Mouse (Mus musculus): Measurements from ENCODE around the gene Hhip. TPM values are rescaled to one million over a fixed set of nuclear protein-coding genes. Genes with fewer than 3 reads are reported as not detected.

The Hhip gene
- 53.1 and 58.3 TPM in 2 replicates for polyA plus RNA-seq (2014; fragmentation: Nextera tagmentation; extraction: Ambion mirVana)

- Histone ChIP-seq H3K4me3 (ENCODE audit: low read depth, low read length) (peak within 1 kb of the TSS; percentile 59), H3K27me3 (ENCODE audit: insufficient read depth, low read length) (no peaks in the 10 kb centered on the region), H3K4me1 (ENCODE audit: insufficient read depth) (peaks cover 9% of the 10 kb centered on the region; the same call in 1 of the 2 replicates), H3K9ac (peak within 1 kb of the TSS; percentile 68), H3K27ac (ENCODE audit: low read depth) (peak within 1 kb of the TSS; percentile 60), H3K4me2 (peak within 1 kb of the TSS; percentile 93), H3K36me3 (ENCODE audit: insufficient read depth) (no peaks in the 10 kb centered on the region), H3K9me3 (ENCODE audit: low read depth, low read length) (no peaks in the 10 kb centered on the region)
- DNase-seq: peak; percentile 85
- WGBS: under 1% methylated on average over 41 of the region's 56 CpGs
- peak; percentile 42 for TF ChIP-seq CTCF (IDR thresholded peaks at IDR 0.05; ENCODE audit: low read depth)
- ATAC-seq (ENCODE audit: insufficient read depth): peak; percentile 79
These were observed at the start of gene Hhip for GRCm38 (mm10) chr8:80057198-80058174. TSS of gene Hhip (minus strand) at chr8:80058006.

- WGBS: 87% methylated on average over 2 of the region's 2 CpGs
- no peak for ATAC-seq (ENCODE audit: insufficient read depth)
- no peak for TF ChIP-seq CTCF (IDR thresholded peaks at IDR 0.05; ENCODE audit: low read depth)
These were observed 29.2 kb upstream of the Hhip start for GRCm38 (mm10) chr8:80087021-80087420.

GRCm38 (mm10) chr8:80058193-80058592 is 387 bp upstream of the Hhip start:
- Histone ChIP-seq H3K4me3 (ENCODE audit: low read depth, low read length) (peak overlapping the region; percentile 59), H3K27me3 (ENCODE audit: insufficient read depth, low read length) (no peaks in the 10 kb centered on the region), H3K27ac (ENCODE audit: low read depth) (peak overlapping the region; percentile 16; the same call in 1 of the 2 replicates), H3K9ac (peak overlapping the region; percentile 29; the same call in 1 of the 2 replicates), H3K9me3 (ENCODE audit: low read depth, low read length) (no peaks in the 10 kb centered on the region), H3K4me2 (peak overlapping the region; percentile 93), H3K4me1 (ENCODE audit: insufficient read depth) (peaks cover 9% of the 10 kb centered on the region; the same call in 1 of the 2 replicates), H3K36me3 (ENCODE audit: insufficient read depth) (no peaks in the 10 kb centered on the region)
- TF ChIP-seq CTCF (IDR thresholded peaks at IDR 0.05; ENCODE audit: low read depth): no peak
- WGBS: 2% methylated on average over 8 of the region's 12 CpGs
- no peak for DNase-seq
- no peak; the same call in 1 of the 2 replicates for ATAC-seq (ENCODE audit: insufficient read depth)

More at GRCm38 (mm10) chr8:80087021-80087420, 29.2 kb upstream of the Hhip start:
- Histone ChIP-seq H3K4me1 (ENCODE audit: insufficient read depth) (no peaks in the 10 kb centered on the region), H3K4me3 (ENCODE audit: low read depth, low read length) (no peak overlapping the region), H3K27ac (ENCODE audit: low read depth) (no peak overlapping the region), H3K4me2 (no peak overlapping the region), H3K9me3 (ENCODE audit: low read depth, low read length) (no peaks in the 10 kb centered on the region), H3K36me3 (ENCODE audit: insufficient read depth) (no peaks in the 10 kb centered on the region), H3K9ac (no peak overlapping the region), H3K27me3 (ENCODE audit: insufficient read depth, low read length) (no peaks in the 10 kb centered on the region)
- DNase-seq: no peak

GRCm38 (mm10) chr8:80056331-80057070 is 1.3 kb downstream of the Hhip start:
- peaks cover 9% of the 10 kb centered on the region; the same call in 1 of the 2 replicates for H3K4me1 ChIP-seq (ENCODE audit: insufficient read depth)
- no peak for ATAC-seq (ENCODE audit: insufficient read depth)
- DNase-seq: no peak
- no peaks in the 10 kb centered on the region for H3K9me3 ChIP-seq (ENCODE audit: low read depth, low read length)
- no peak for TF ChIP-seq CTCF (IDR thresholded peaks at IDR 0.05; ENCODE audit: low read depth)
- peak overlapping the region; percentile 59 for H3K4me3 ChIP-seq (ENCODE audit: low read depth, low read length)
- peak overlapping the region; percentile 93 for H3K4me2 ChIP-seq
- no peaks in the 10 kb centered on the region for H3K27me3 ChIP-seq (ENCODE audit: insufficient read depth, low read length)
- peak overlapping the region; percentile 60 for H3K27ac ChIP-seq (ENCODE audit: low read depth)
- H3K9ac ChIP-seq: peak overlapping the region; percentile 68
- 9% methylated on average over 13 of the region's 13 CpGs for WGBS
- no peaks in the 10 kb centered on the region for H3K36me3 ChIP-seq (ENCODE audit: insufficient read depth)

- peak overlapping the region; percentile 14; the same call in 1 of the 2 replicates for H3K27ac ChIP-seq (ENCODE audit: low read depth)
- no peaks in the 10 kb centered on the region for H3K9me3 ChIP-seq (ENCODE audit: low read depth, low read length)
- peak overlapping the region; percentile 68 for H3K9ac ChIP-seq
- H3K36me3 ChIP-seq (ENCODE audit: insufficient read depth): no peaks in the 10 kb centered on the region
- peaks cover 9% of the 10 kb centered on the region; the same call in 1 of the 2 replicates for H3K4me1 ChIP-seq (ENCODE audit: insufficient read depth)
- H3K4me3 ChIP-seq (ENCODE audit: low read depth, low read length): peak overlapping the region; percentile 59
- TF ChIP-seq CTCF (IDR thresholded peaks at IDR 0.05; ENCODE audit: low read depth): no peak
- 10% methylated on average over 10 of the region's 10 CpGs for WGBS
- peak overlapping the region; percentile 93 for H3K4me2 ChIP-seq
- no peak for ATAC-seq (ENCODE audit: insufficient read depth)
- peak; percentile 50 for DNase-seq
- H3K27me3 ChIP-seq (ENCODE audit: insufficient read depth, low read length): no peaks in the 10 kb centered on the region
These were observed 2.0 kb downstream of the Hhip start for GRCm38 (mm10) chr8:80055777-80056176.

DNA sequence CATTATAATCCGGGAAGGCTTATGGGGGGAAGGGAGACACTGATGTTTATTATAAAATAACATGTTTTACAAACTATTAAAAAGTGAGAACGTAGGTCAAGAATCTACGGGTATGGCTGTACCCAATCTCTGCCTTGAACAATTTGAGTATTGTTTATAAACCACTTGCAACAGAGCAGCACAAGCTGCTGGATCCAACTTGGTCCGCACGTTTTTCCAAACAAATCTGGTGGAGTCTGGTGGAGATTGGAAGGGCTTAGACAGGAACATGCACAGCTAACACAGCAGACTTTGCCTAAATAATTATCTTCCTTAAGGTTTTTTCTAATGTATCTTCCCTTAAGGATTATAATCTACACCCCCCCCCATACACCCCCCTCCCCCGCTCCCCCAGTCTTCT is 2.7 kb downstream of the Hhip start:
- Histone ChIP-seq H3K36me3 (ENCODE audit: insufficient read depth) (0 out of 2 replicates have a peak, but pooled peaks cover 4% of the 10 kb centered on the region), H3K9ac (peak overlapping the region; percentile 68), H3K9me3 (ENCODE audit: low read depth, low read length) (no peaks in the 10 kb centered on the region), H3K4me1 (ENCODE audit: insufficient read depth) (peaks cover 9% of the 10 kb centered on the region; the same call in 1 of the 2 replicates), H3K4me2 (peak overlapping the region; percentile 93), H3K4me3 (ENCODE audit: low read depth, low read length) (peak overlapping the region; percentile 59), H3K27ac (ENCODE audit: low read depth) (0 out of 2 replicates have a peak overlapping the region, but pooled peaks have one; percentile 14), H3K27me3 (ENCODE audit: insufficient read depth, low read length) (no peaks in the 10 kb centered on the region)
- 22% methylated on average over 6 of the region's 6 CpGs for WGBS
- TF ChIP-seq CTCF (IDR thresholded peaks at IDR 0.05; ENCODE audit: low read depth): no peak
- peak; percentile 59 for DNase-seq
- no peak for ATAC-seq (ENCODE audit: insufficient read depth)

Data from lung, embryonic 14.5 days (tissue).